Mouse (Mus musculus) bone marrow macrophage, adult 2 months (primary cell): ENCODE measurements around the gene Ankzf1.

Source experiments
- CTCF ChIP-seq: IDR thresholded peaks from 2 replicates; pipeline ENCODE4 v1.5.1; 2012; ENCODE audit warnings: low read depth, mild to moderate bottlenecking, low read length, moderate library complexity
- POLR2A ChIP-seq: IDR thresholded peaks from 2 replicates; pipeline ENCODE4 v1.6.1; 2012; ENCODE audit warnings: mild to moderate bottlenecking, low read depth, low read length, borderline replicate concordance

DNA sequence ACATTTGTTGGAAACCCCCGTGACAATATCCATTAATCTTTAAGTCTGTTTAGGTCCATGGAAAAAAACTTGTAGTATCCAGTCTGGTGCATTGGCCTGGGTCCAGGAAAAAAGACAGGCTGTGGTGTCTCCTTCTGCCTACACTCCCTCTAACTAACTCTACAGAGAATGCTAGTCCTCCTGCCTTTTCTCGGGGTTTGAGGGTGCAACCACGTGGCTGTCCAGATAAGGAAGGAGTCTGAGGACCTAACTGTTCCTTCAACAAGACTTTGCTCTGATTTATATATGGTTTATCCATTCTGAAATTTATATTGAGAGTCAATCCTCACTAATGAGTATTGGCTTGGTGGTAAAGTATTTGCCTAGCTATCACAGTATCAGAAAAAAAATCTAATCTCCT, 36.1 kb upstream of the Ankzf1 start:
- no peak for TF ChIP-seq POLR2A
- no peak for TF ChIP-seq CTCF
